Mouse (Mus musculus): ENCODE measurements around the gene Gna12. TPM values are rescaled to one million over a fixed set of nuclear protein-coding genes. Genes with fewer than 3 reads are reported as not detected.

Gna12 gene
- total and polyA plus RNA-seq, 3 experiments = 117 to 136 (median 118) TPM

GRCm38 (mm10) chr5:140750925-140751324 lies 79.3 kb downstream of the Gna12 start:
- peaks cover 7% of the 10 kb centered on the region for H3K4me1 ChIP-seq (ENCODE audit: control insufficient read depth, insufficient read depth, low read length)
- H3K36me3 ChIP-seq (ENCODE audit: control insufficient read depth, insufficient read depth, low read length) = no peaks in the 10 kb centered on the region
- no peak overlapping the region for H3K9ac ChIP-seq (ENCODE audit: low read depth, low read length)
- intact Hi-C loops (cut with DNase I) = no loop called here
- no peaks in the 10 kb centered on the region for H3K79me2 ChIP-seq (replicated peaks; ENCODE audit: control insufficient read depth, insufficient read depth, low read length)
- H3K27me3 ChIP-seq (ENCODE audit: control insufficient read depth, insufficient read depth, low read length) = no peaks in the 10 kb centered on the region
- TF ChIP-seq EP300 (IDR thresholded peaks at IDR 0.05; ENCODE audit: insufficient read depth, low read depth, low read length) (no peak), CTCF (IDR thresholded peaks at IDR 0.05) (peak; percentile 72)
- DNase-seq = no peak
- H3K4me3 ChIP-seq = no peak overlapping the region
- 8% methylated on average over 1 of the region's 2 CpGs for WGBS
- H3K27ac ChIP-seq = no peak overlapping the region

DNA sequence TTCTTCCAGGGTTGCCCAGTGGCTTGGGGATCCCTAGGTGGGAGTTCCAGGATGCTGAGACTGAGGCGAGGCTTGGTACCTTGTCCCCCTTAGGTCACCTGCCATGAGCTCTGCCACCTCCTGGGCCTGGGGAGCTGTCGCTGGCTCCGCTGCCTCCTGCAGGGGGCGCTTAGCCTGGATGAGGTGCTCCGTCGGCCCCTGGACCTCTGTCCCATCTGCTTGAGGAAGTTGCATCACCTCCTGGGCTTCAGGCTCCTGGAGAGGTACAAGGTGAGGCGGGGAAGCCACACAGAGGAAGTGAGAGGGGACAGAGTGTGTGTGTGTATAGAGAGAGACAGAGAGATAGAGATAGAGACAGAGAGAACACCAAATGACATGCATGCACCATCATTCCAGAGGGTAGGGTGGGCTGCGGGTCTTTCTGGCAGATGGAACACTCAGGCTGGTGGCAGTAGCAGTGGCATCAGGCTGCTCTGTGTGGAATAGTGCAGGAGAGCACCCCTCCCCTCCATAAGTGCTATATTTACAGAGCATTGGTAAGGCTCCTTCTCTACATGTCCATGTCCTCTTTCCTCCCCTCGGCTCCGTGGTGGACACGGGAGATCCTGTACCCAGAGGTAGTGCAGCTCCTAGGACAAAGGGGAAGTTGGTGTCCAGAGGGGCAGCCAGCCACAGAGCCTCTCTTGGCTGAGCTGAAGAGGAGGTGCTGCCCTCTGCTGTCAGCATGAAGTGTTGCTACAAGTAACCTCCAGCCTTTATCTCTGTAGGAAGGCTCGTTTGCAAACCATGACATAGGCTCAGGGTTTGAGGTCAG lies 81.0 kb downstream of the Gna12 start:
- TF ChIP-seq CTCF (IDR thresholded peaks at IDR 0.05) (peak; percentile 88), EP300 (IDR thresholded peaks at IDR 0.05; ENCODE audit: insufficient read depth, low read depth, low read length) (0 out of 2 replicates have a peak, but pooled peaks have one; percentile 40), POLR2A (IDR thresholded peaks at IDR 0.05; ENCODE audit: insufficient read depth, low read depth, low read length) (peak; percentile 48; the same call in 1 of the 2 replicates)
- no peaks in the 10 kb centered on the region for H3K27me3 ChIP-seq (ENCODE audit: control insufficient read depth, insufficient read depth, low read length)
- H3K79me2 ChIP-seq (replicated peaks; ENCODE audit: control insufficient read depth, insufficient read depth, low read length) = no peaks in the 10 kb centered on the region
- no peaks in the 10 kb centered on the region for H3K36me3 ChIP-seq (ENCODE audit: control insufficient read depth, insufficient read depth, low read length)
- H3K27ac ChIP-seq = peak overlapping the region; percentile 53
- WGBS = 10% methylated on average over 12 of the region's 12 CpGs
- intact Hi-C loops (cut with DNase I) = loop anchor here (2.0 to 5.0 kb wide), 3 partner anchors 44 to 207 kb away; partner anchors contain the start of gene Brat1
- DNase-seq = peak; percentile 79 to 83
- H3K4me1 ChIP-seq (ENCODE audit: control insufficient read depth, insufficient read depth, low read length) = peaks cover 7% of the 10 kb centered on the region
- peak overlapping the region; percentile 46 for H3K9ac ChIP-seq (ENCODE audit: low read depth, low read length)
- H3K4me3 ChIP-seq = peak overlapping the region; percentile 43

GRCm38 (mm10) chr5:140748425-140748824 lies 81.8 kb downstream of the Gna12 start:
- Histone ChIP-seq H3K4me3 (no peak overlapping the region), H3K9ac (ENCODE audit: low read depth, low read length) (no peak overlapping the region), H3K79me2 (replicated peaks; ENCODE audit: control insufficient read depth, insufficient read depth, low read length) (no peaks in the 10 kb centered on the region), H3K27me3 (ENCODE audit: control insufficient read depth, insufficient read depth, low read length) (no peaks in the 10 kb centered on the region), H3K27ac (no peak overlapping the region), H3K4me1 (ENCODE audit: control insufficient read depth, insufficient read depth, low read length) (peaks cover 5% of the 10 kb centered on the region), H3K36me3 (ENCODE audit: control insufficient read depth, insufficient read depth, low read length) (no peaks in the 10 kb centered on the region)
- 56% methylated on average over 10 of the region's 10 CpGs for WGBS
- intact Hi-C loops (cut with DNase I) = loop anchor here (2.0 to 5.0 kb wide), 3 partner anchors 44 to 206 kb away; partner anchors contain the start of gene Brat1
- no peak for DNase-seq
- no peak for TF ChIP-seq EP300 (IDR thresholded peaks at IDR 0.05; ENCODE audit: insufficient read depth, low read depth, low read length)
- TF ChIP-seq POLR2A (IDR thresholded peaks at IDR 0.05; ENCODE audit: insufficient read depth, low read depth, low read length) = no peak

GRCm38 (mm10) chr5:140743706-140744131 lies 86.5 kb downstream of the Gna12 start:
- DNase-seq = no peak
- no peaks in the 10 kb centered on the region for H3K79me2 ChIP-seq (replicated peaks; ENCODE audit: control insufficient read depth, insufficient read depth, low read length)
- H3K27me3 ChIP-seq (ENCODE audit: control insufficient read depth, insufficient read depth, low read length) = no peaks in the 10 kb centered on the region
- TF ChIP-seq CTCF (IDR thresholded peaks at IDR 0.05) (peak; percentile 46), POLR2A (IDR thresholded peaks at IDR 0.05; ENCODE audit: insufficient read depth, low read depth, low read length) (no peak)
- H3K4me1 ChIP-seq (ENCODE audit: control insufficient read depth, insufficient read depth, low read length) = peaks cover 1% of the 10 kb centered on the region; the same call in 1 of the 2 replicates
- intact Hi-C loops (cut with DNase I) = no loop called here
- 34% methylated on average over 12 of the region's 12 CpGs for WGBS
- no peaks in the 10 kb centered on the region for H3K36me3 ChIP-seq (ENCODE audit: control insufficient read depth, insufficient read depth, low read length)
- H3K9ac ChIP-seq (ENCODE audit: low read depth, low read length) = no peak overlapping the region
- no peak overlapping the region for H3K27ac ChIP-seq
- H3K4me3 ChIP-seq = no peak overlapping the region

GRCm38 (mm10) chr5:140741877-140742276 lies 88.4 kb downstream of the Gna12 start:
- intact Hi-C loops (cut with DNase I) = no loop called here
- TF ChIP-seq CTCF (IDR thresholded peaks at IDR 0.05) = peak; percentile 64
- TF ChIP-seq POLR2A (IDR thresholded peaks at IDR 0.05; ENCODE audit: insufficient read depth, low read depth, low read length) = no peak
- TF ChIP-seq EP300 (IDR thresholded peaks at IDR 0.05; ENCODE audit: insufficient read depth, low read depth, low read length) = no peak

GRCm38 (mm10) chr5:140741040-140741439 lies 89.2 kb downstream of the Gna12 start:
- WGBS = 51% methylated on average over 11 of the region's 11 CpGs
- DNase-seq = peak; percentile 55 to 64
- H3K36me3 ChIP-seq (ENCODE audit: control insufficient read depth, insufficient read depth, low read length) = no peaks in the 10 kb centered on the region
- no peaks in the 10 kb centered on the region for H3K4me1 ChIP-seq (ENCODE audit: control insufficient read depth, insufficient read depth, low read length)
- no peaks in the 10 kb centered on the region for H3K27me3 ChIP-seq (ENCODE audit: control insufficient read depth, insufficient read depth, low read length)
- H3K27ac ChIP-seq = no peak overlapping the region; the same call in 1 of the 2 replicates
- no peaks in the 10 kb centered on the region for H3K79me2 ChIP-seq (replicated peaks; ENCODE audit: control insufficient read depth, insufficient read depth, low read length)
- peak overlapping the region; percentile 13; the same call in 1 of the 2 replicates for H3K4me3 ChIP-seq
- no peak overlapping the region for H3K9ac ChIP-seq (ENCODE audit: low read depth, low read length)
- intact Hi-C loops (cut with DNase I) = no loop called here
- TF ChIP-seq CTCF (IDR thresholded peaks at IDR 0.05) = no peak
- no peak for TF ChIP-seq POLR2A (IDR thresholded peaks at IDR 0.05; ENCODE audit: insufficient read depth, low read depth, low read length)
- no peak for TF ChIP-seq EP300 (IDR thresholded peaks at IDR 0.05; ENCODE audit: insufficient read depth, low read depth, low read length)

More at GRCm38 (mm10) chr5:140741877-140742276, 88.4 kb downstream of the Gna12 start:
- no peaks in the 10 kb centered on the region for H3K79me2 ChIP-seq (replicated peaks; ENCODE audit: control insufficient read depth, insufficient read depth, low read length)
- DNase-seq = no peak
- H3K4me3 ChIP-seq = no peak overlapping the region
- H3K27me3 ChIP-seq (ENCODE audit: control insufficient read depth, insufficient read depth, low read length) = no peaks in the 10 kb centered on the region
- no peak overlapping the region for H3K9ac ChIP-seq (ENCODE audit: low read depth, low read length)
- no peak overlapping the region for H3K27ac ChIP-seq
- no peaks in the 10 kb centered on the region for H3K36me3 ChIP-seq (ENCODE audit: control insufficient read depth, insufficient read depth, low read length)
- H3K4me1 ChIP-seq (ENCODE audit: control insufficient read depth, insufficient read depth, low read length) = no peaks in the 10 kb centered on the region

Measured in heart, adult 2 months (tissue).